Mouse (Mus musculus) midbrain, embryonic 13.5 days (tissue): ENCODE data around the gene March1. TPM values are rescaled to one million over a fixed set of nuclear protein-coding genes. Genes with fewer than 3 reads are reported as not detected.

ENCODE experiments used
- ATAC-seq: fragments of 200-750 bp; cut with Nextera tagmentation; 2 replicates; pipeline ENCODE4 v1.8.0; 2017; ENCODE audit warnings: mild to moderate bottlenecking, moderate TSS enrichment, moderate library complexity
- H3K27ac ChIP-seq: fragments of 300-500 bp; sonication (generic); 2 replicates; pipeline ENCODE4 v1.5.1; 2015; ENCODE audit warnings: inconsistent platforms, mild to moderate bottlenecking, moderate library complexity
- H3K27me3 ChIP-seq: fragments of 300-500 bp; sonication (generic); 2 replicates; pipeline ENCODE4 v1.6.1; 2015; ENCODE audit warnings: mild to moderate bottlenecking, inconsistent platforms
- H3K36me3 ChIP-seq: fragments of 300-500 bp; sonication (generic); 2 replicates; pipeline ENCODE4 v1.6.1; 2015; ENCODE audit warnings: mild to moderate bottlenecking, inconsistent platforms
- H3K4me1 ChIP-seq: fragments of 300-500 bp; sonication (generic); replicated peaks from 2 replicates; pipeline ENCODE4 v1.6.1; 2015; ENCODE audit warnings: inconsistent platforms
- H3K4me2 ChIP-seq: fragments of 300-500 bp; sonication (generic); replicated peaks from 2 replicates; pipeline ENCODE4 v1.6.1; 2015; ENCODE audit warnings: moderate library complexity, mild to moderate bottlenecking, inconsistent platforms
- H3K4me3 ChIP-seq: fragments of 300-500 bp; sonication (generic); replicated peaks from 2 replicates; pipeline ENCODE4 v1.5.1; 2015; ENCODE audit warnings: mild to moderate bottlenecking, inconsistent platforms
- H3K9ac ChIP-seq: fragments of 300-500 bp; sonication (generic); replicated peaks from 2 replicates; pipeline ENCODE4 v1.6.1; 2015; ENCODE audit warnings: mild to moderate bottlenecking, inconsistent platforms
- H3K9me3 ChIP-seq: fragments of 300-500 bp; sonication (generic); 2 replicates; pipeline ENCODE4 v1.6.1; 2016; ENCODE audit warnings: mild to moderate bottlenecking, inconsistent platforms
- WGBS: fragments of 180-500 bp; shearing (Covaris S2); methylation state at CpG from one replicate; pipeline ENCODE4 v1.1.7; 2015; 5-methylcytosine and 5-hydroxymethylcytosine counted together
- polyA plus RNA-seq: library from polyadenylated mRNA; unstranded; fragments of >200 nt; fragmentation: Nextera tagmentation; extraction: Ambion mirVana; gene quantifications from 2 replicates; pipeline ENCODE4 v1.2.1, GENCODE M21; 2015

Gene March1
- polyA plus RNA-seq, 1 experiment from 2014 or later = 29.7 TPM

GRCm38 (mm10) chr8:65781156-65781555 lies 163.5 kb downstream of the March1 start:
- no peak overlapping the region for H3K9ac ChIP-seq
- H3K4me3 ChIP-seq = no peak overlapping the region
- WGBS = 73% methylated on average over 5 of the region's 5 CpGs
- H3K9me3 ChIP-seq = no peaks in the 10 kb centered on the region
- no peak overlapping the region for H3K4me2 ChIP-seq
- H3K27me3 ChIP-seq = no peaks in the 10 kb centered on the region
- H3K4me1 ChIP-seq = no peaks in the 10 kb centered on the region
- ATAC-seq = no peak
- no peak overlapping the region for H3K27ac ChIP-seq
- no peaks in the 10 kb centered on the region for H3K36me3 ChIP-seq

- Histone ChIP-seq H3K4me3 (no peak overlapping the region), H3K27ac (no peak overlapping the region), H3K36me3 (no peaks in the 10 kb centered on the region), H3K27me3 (no peaks in the 10 kb centered on the region), H3K4me2 (no peak overlapping the region), H3K9ac (no peak overlapping the region), H3K9me3 (no peaks in the 10 kb centered on the region), H3K4me1 (no peaks in the 10 kb centered on the region)
- no peak for ATAC-seq
- WGBS = 87% methylated on average over 2 of the region's 2 CpGs
Measured at GRCm38 (mm10) chr8:65812971-65813370, 195.3 kb downstream of the March1 start.

DNA sequence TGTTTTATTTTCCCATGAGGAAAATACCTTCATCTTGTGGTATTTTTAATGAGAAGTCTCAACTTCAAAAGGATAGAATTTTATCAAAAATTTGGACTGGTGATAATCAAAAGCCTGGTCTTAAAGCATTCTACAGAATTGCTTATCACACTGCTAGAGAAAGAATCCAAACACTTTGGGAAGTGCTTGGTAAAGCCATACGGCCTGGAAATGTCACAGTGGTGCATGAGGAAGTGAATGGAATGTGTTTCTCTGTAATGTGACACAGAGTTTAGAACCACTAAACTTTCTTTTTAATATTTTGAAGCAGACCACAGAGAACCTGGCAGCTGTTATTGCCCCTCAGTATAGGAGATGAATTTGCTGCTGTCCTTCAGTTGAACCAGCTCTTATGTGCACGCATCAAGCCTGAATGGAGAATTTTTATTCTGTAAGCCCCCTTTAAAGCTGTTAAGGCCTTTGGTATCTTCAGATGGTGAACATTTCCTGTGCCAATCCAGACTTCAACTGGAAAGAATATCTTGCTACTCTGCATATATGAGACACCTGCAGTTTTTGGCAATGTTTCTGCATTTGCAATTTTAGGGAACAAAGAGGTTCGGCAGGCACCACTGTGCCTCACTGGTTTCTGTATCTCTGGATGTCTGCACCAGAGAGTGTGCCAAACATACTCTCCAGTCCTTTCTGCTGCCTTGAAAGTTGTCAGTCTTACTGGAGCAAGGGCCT lies 304.8 kb downstream of the March1 start:
- no peaks in the 10 kb centered on the region for H3K36me3 ChIP-seq
- H3K27me3 ChIP-seq = no peaks in the 10 kb centered on the region
- no peak overlapping the region for H3K27ac ChIP-seq
- no peak overlapping the region for H3K9ac ChIP-seq
- no peaks in the 10 kb centered on the region for H3K9me3 ChIP-seq
- H3K4me2 ChIP-seq = no peak overlapping the region
- WGBS = 79% methylated on average over 3 of the region's 3 CpGs
- ATAC-seq = no peak
- H3K4me3 ChIP-seq = no peak overlapping the region
- no peaks in the 10 kb centered on the region for H3K4me1 ChIP-seq

DNA sequence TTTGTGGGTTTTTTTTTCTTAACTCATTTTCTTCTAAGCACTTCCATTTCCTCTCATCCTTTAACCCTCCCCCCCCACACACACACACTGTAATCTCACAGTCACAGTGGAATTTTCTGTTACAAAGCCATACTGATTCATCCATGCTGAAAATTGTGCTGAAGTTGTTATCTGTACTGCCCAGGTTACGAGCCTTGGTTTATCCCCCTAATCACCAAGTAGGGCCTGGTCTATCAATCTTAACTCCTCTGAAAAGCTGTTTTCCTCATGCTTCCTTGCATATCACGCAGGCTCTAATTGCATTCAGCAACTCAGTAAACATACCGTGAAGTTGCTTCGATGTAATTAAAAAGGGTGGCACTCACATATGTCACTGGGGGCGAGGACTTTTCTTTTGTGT lies 339.2 kb downstream of the March1 start:
- H3K27ac ChIP-seq = no peak overlapping the region
- H3K9ac ChIP-seq = no peak overlapping the region
- no peaks in the 10 kb centered on the region for H3K9me3 ChIP-seq
- peak; percentile 50; the same call in 1 of the 2 replicates for ATAC-seq
- no peaks in the 10 kb centered on the region for H3K36me3 ChIP-seq
- WGBS = 21% methylated on average over 5 of the region's 5 CpGs
- H3K4me1 ChIP-seq = 0 out of 2 replicates have a peak, but pooled peaks cover 3% of the 10 kb centered on the region
- H3K27me3 ChIP-seq = no peaks in the 10 kb centered on the region
- no peak overlapping the region for H3K4me2 ChIP-seq
- no peak overlapping the region for H3K4me3 ChIP-seq

DNA sequence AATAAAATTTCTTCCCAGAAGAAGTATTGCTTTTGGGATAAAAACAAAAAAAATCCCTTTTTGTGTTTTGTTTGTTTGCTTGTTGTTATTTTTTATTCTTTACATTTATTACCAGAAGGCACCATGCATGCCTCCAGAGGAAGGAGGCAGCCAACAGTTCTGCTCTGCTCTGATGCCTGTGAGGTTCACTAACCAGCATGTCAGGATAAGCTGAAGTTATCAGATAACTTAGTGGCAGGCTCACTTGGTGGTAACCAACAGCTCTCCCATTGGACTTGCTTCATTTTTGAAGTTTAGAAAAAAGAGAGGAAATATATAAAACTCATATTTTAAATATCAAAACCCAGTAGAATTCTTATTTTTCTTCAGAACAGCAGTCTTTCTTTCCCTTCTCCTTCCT lies 339.8 kb downstream of the March1 start:
- H3K36me3 ChIP-seq = no peaks in the 10 kb centered on the region
- no peak for ATAC-seq
- no peak overlapping the region for H3K27ac ChIP-seq
- no peak overlapping the region for H3K4me3 ChIP-seq
- no peaks in the 10 kb centered on the region for H3K27me3 ChIP-seq
- 0 out of 2 replicates have a peak, but pooled peaks cover 3% of the 10 kb centered on the region for H3K4me1 ChIP-seq
- no peak overlapping the region for H3K9ac ChIP-seq
- H3K4me2 ChIP-seq = no peak overlapping the region
- no peaks in the 10 kb centered on the region for H3K9me3 ChIP-seq

DNA sequence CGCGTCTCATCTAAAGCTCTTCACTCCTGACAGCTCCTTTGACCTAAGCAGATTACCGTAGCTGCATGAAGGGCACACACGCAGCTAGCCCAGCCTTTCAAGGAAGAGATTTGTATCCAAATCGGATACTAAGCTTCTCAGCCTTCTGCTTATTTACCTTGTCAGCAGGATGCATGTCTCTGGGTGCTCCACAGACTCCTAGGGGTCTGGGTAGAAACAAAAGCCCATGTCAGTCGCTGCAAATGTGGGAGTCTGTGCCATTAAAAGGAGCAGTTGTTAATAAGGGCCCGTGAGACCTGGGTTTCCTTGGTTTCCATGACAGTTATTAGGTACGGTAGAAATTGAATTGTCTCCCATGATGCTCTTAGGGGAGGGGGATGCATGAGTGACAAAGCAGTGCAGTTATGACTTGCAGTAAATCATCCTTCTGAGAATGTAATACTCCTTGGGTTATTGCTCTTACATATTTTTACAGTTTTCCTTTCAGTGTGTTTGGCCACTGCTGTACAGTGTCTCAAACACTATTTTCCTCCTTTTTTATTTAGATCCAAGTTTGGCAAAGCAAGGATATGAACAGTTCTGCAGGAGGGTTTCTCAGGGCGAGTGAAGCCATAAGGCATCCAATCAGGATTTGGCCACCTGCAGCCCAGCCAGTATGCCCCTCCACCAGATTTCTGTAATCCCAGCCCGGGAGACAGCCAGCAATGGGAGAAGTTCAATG lies 349.0 kb downstream of the March1 start:
- peak; percentile 93 for ATAC-seq
- WGBS = under 1% methylated on average over 10 of the region's 10 CpGs
- Histone ChIP-seq H3K4me2 (peak overlapping the region; percentile 48), H3K4me1 (peaks cover 35% of the 10 kb centered on the region), H3K36me3 (no peaks in the 10 kb centered on the region), H3K9me3 (no peaks in the 10 kb centered on the region), H3K27ac (peak overlapping the region; percentile 85), H3K4me3 (peak overlapping the region; percentile 26), H3K27me3 (no peaks in the 10 kb centered on the region), H3K9ac (peak overlapping the region; percentile 43)

DNA sequence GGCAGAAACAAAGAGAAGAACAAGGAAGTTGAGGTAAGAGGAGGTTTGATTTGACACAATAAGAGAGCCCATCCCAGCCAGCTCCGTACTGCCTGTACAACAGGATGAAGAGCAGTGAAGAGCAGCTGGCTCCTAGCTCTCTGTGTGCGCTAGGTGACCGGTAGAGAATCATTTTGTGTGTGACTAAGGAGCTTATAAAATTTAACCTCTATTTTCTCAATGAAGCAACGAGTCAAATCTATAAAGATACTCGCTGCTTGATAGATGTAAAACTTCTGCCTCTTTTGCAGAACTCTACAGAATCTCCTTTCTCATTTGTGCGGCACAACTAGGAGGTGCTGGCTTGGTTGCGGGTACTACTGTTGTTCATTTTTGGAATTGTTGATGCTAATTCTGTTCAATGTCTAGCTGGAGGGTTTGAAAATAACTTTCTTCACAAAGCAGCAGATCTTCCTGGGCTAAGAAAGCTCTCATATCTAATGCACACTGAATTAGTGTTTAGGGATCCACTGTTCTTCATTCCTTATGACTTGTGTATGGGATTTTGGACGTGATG lies 349.6 kb downstream of the March1 start:
- Histone ChIP-seq H3K4me3 (peak overlapping the region; percentile 26), H3K9ac (0 out of 2 replicates have a peak overlapping the region, but pooled peaks have one; percentile 1), H3K4me2 (peak overlapping the region; percentile 48), H3K27ac (peak overlapping the region; percentile 85), H3K27me3 (no peaks in the 10 kb centered on the region), H3K9me3 (no peaks in the 10 kb centered on the region), H3K4me1 (peaks cover 35% of the 10 kb centered on the region), H3K36me3 (no peaks in the 10 kb centered on the region)
- peak; percentile 77; the same call in 1 of the 2 replicates for ATAC-seq
- WGBS = 25% methylated on average over 8 of the region's 8 CpGs

GRCm38 (mm10) chr8:65976905-65977304 lies 359.2 kb downstream of the March1 start:
- H3K4me1 ChIP-seq = 0 out of 2 replicates have a peak, but pooled peaks cover 3% of the 10 kb centered on the region
- H3K36me3 ChIP-seq = no peaks in the 10 kb centered on the region
- H3K9ac ChIP-seq = no peak overlapping the region
- peak; percentile 76 for ATAC-seq
- no peak overlapping the region for H3K4me3 ChIP-seq
- 46% methylated on average over 5 of the region's 5 CpGs for WGBS
- no peak overlapping the region for H3K4me2 ChIP-seq
- H3K27me3 ChIP-seq = no peaks in the 10 kb centered on the region
- no peaks in the 10 kb centered on the region for H3K9me3 ChIP-seq
- H3K27ac ChIP-seq = no peak overlapping the region; the same call in 1 of the 2 replicates

GRCm38 (mm10) chr8:65982039-65982438 lies 364.3 kb downstream of the March1 start:
- Histone ChIP-seq H3K4me2 (no peak overlapping the region), H3K4me1 (no peaks in the 10 kb centered on the region), H3K9me3 (no peaks in the 10 kb centered on the region), H3K36me3 (no peaks in the 10 kb centered on the region), H3K4me3 (no peak overlapping the region), H3K27me3 (no peaks in the 10 kb centered on the region), H3K27ac (no peak overlapping the region), H3K9ac (no peak overlapping the region)
- ATAC-seq = no peak
- WGBS = 85% methylated on average over 2 of the region's 2 CpGs

- H3K27me3 ChIP-seq = no peaks in the 10 kb centered on the region
- H3K9me3 ChIP-seq = no peaks in the 10 kb centered on the region
- H3K36me3 ChIP-seq = no peaks in the 10 kb centered on the region
- H3K4me2 ChIP-seq = no peak overlapping the region
- 98% methylated on average over 1 of the region's 1 CpGs for WGBS
- no peak overlapping the region for H3K9ac ChIP-seq
- no peak for ATAC-seq
- H3K4me1 ChIP-seq = no peaks in the 10 kb centered on the region
- H3K27ac ChIP-seq = no peak overlapping the region
- H3K4me3 ChIP-seq = no peak overlapping the region
Measured at GRCm38 (mm10) chr8:65987665-65988064, 370.0 kb downstream of the March1 start.

DNA sequence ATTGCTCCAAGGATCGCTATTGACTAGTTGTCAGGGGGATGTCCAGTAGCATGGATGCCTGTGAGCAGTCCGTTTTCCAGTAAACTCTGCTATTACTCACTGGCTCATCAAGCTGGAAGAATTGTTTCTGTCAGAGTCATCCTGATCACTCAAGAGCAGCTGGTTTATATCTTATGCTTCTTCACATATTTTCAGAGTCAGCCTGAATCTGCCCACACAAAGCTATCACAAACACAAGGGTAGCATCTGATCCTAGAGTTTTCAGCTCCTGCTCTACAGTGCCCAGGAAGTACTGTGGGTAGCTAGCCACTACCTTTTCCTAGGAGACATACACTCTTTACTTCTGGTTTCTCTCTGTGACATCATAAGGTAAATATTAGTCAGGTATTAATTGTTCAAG lies 405.1 kb downstream of the March1 start:
- no peak overlapping the region for H3K27ac ChIP-seq
- no peak overlapping the region for H3K9ac ChIP-seq
- no peaks in the 10 kb centered on the region for H3K9me3 ChIP-seq
- no peak overlapping the region for H3K4me2 ChIP-seq
- WGBS = 86% methylated on average over 2 of the region's 2 CpGs
- H3K27me3 ChIP-seq = no peaks in the 10 kb centered on the region
- H3K36me3 ChIP-seq = no peaks in the 10 kb centered on the region
- no peak overlapping the region for H3K4me3 ChIP-seq
- no peak for ATAC-seq
- H3K4me1 ChIP-seq = no peaks in the 10 kb centered on the region

DNA sequence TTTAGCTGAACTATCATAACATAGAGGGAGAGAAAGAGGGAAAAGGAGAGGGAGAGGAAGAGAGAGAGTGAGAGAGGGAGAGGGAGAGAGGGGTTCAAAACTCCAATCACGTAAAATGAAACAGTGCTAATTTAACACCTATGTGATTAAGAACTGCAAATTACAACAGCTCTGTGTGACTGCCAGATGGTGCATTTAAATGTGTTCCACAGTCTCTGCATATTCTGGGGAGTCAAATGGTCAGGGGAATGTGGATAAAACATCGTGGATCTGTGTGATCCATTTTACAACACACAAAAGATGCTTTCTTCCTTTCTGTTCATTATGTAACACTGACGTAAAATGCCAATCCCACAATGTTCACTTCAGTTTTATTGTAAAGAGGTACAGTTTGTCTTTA lies 416.0 kb downstream of the March1 start:
- Histone ChIP-seq H3K27me3 (no peaks in the 10 kb centered on the region), H3K9me3 (0 out of 2 replicates have a peak, but pooled peaks cover 5% of the 10 kb centered on the region), H3K27ac (no peak overlapping the region), H3K4me2 (no peak overlapping the region), H3K4me3 (no peak overlapping the region), H3K36me3 (no peaks in the 10 kb centered on the region), H3K9ac (no peak overlapping the region), H3K4me1 (no peaks in the 10 kb centered on the region)
- ATAC-seq = no peak
- WGBS = 63% methylated on average over 3 of the region's 3 CpGs
